Mouse (Mus musculus): ENCODE results near the gene Tnfrsf21.
A peak's percentile ranks its signal among the peaks of the same experiment; 100 is the strongest.

Tnfrsf21 gene

DNA sequence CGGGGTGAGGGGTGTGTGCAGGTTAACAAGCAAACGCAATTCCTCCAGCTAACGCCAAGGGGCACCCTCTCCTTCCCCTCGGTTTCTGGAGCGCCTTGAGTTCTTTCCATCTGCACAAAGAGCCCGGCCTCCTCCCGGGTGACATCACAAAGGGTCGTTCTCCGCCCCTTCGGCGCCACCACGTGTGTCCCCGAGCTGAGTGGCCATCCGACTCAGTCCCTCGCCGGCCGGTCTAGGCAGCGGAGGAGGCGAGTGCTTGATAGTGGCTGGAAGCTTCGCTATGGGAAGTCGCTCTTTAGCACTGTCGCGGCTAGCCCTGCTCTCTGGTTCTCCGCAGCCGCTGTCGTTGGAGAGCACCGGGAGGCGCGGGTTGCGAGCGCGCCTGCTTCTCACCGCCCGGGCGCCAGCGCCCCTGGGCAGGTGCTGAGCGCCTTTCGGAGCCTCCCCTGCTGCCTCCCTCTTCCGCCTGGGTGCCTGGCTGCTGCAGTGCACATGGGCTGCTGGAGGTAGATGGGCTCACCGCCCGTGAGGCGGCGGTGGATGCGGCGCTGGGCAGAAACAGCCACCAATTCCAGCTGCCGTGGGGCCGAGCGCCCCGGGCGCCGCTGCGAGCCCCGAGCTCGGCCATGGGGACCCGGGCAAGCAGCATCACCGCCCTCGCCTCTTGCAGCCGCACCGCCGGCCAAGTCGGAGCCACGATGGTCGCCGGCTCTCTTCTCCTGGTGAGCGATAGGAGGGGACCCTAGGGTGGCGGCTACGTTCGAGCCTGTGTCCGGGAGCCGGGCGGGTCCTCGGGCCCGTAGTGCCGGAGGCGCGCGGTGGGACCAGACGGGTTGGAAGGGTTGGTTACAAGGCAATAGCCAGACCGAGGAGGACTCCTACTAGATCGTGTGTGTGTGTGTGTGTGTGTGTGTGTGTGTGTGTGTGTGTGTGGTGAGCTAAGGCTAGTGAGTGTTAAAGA is at the start of gene Tnfrsf21:
TSS of gene Tnfrsf21 (plus strand) at position 185 of the 961 bp plus-strand sequence.
- DNase-seq: peak; percentile 86

DNA sequence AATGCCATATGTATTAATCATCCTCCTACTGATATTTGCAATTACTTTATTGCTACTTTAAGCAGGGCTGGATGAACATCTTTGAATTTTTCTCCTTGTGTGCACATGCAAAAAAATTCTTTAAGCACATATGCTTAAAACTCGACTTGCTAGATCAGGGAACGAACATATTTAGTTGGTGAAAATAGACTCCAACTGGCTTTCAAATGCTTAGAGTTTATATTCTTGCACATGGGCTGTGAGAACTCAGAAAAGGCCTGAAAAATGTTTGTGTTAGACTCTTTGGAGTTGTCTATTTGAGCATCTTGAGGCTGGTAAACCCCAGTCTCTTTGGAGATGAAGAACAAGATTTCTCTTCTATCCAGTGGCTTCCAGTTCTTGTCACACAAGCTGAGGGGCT is 48.2 kb upstream of the Tnfrsf21 start:
- DNase-seq: no peak

DNA sequence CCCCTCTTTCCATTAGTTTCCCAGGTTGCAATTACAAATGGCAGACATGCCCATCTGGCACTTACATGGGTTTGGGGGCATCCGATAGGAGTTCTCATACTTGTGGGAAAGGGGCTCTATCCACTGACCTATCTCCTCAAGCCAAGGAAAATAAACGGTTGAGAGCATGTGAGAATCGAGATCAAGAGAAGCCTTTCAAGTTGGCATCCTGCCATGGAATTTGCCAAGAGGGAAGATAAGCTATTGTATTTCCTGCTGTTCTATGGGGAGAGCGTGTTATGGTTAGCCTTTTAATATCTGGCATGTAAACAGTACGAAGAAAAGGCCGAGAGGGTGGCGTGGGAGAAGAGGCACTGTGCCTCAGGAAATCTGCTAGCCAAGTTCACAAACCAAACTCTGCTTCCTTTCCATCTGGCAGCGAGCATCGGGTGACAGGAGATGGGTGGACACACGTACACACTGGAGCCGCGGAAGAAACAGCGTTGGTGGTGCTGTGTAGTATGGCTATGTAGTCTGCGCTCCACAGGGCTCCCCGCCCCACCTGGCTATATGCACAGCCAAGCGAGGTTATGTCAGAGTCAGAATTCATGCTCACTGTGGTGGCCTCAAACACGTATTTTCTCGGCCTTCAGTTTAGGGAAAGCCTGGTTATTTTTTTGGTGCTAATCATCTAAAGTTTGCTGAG is 40.9 kb upstream of the Tnfrsf21 start:
- DNase-seq: no peak

DNA sequence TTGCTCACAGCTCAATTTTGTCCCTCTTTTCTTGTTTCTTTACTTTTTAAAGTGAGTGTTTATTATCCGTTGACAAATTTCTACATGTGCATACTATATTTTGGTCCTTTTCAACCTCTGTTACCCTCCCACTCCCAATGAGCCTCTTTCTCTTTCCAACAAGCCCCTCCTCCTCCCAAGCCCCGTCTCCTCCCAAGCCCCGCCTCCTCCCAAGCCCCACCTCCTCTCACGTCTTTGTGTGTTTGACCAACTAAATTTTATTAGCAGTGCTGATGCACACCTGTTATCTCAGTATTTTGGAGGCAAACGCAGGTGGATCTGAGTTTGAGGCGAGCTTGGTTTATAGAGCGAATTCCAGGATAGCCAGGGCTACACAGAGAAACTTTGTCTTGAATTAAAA is 38.6 kb upstream of the Tnfrsf21 start:
- no peak for DNase-seq

DNA sequence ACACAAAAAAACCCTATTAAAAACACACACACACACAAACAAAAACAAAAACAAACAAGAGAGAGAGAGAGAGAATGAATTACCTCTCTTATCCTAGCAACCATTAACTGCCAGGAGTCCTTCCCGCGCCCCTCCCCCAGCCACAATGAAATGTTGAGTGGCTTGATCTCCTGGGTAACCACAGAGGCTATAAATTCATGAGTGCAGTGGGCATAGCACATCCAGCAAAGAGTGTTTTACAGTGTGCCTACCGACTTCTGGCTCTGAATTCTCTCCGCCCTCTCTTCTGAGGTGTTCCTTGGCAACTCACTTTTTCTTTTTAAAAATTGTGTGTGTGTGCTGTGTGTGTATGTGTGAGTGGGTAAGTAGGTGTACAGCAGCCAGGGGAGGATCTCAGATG is 38.0 kb upstream of the Tnfrsf21 start:
- no peak for DNase-seq

DNA sequence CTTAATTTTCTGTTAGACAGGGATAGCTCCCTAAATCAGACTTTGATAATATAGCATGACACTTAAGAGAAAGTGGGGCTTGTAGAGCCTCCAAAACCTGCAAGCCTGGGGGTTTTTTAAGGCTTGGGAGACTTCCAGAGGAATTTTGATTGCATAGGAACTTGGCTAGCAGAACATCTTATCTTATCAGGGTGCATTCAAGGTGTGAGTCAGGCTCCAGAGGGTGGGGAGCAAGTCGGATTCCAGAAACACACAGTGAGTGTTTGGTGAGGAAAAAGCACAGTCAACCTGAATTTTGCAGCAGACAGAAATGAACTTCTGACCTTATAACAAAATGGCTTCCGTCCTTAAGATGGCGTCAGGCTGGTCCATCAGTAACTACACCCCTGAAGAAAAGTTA is 34.5 kb upstream of the Tnfrsf21 start:
- no peak for DNase-seq

DNA sequence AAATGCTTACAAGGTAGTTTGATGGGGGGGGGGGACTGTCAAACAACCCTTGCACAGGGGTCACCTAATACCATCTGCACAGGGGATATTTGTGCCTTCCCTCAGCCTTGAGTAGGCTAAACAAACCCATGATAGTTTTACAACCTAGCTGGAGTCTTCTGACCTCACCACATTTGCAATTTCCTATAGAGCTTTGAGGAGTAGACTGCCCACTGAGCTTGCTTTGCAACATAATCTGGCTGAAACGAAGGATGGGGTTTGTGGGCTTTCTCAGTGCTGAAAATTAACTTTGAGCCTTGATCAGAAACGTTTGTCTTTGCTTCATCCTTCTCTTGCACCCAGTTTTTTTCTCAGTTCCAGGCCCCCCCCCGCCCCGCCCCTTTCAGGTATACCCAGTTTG is 33.8 kb upstream of the Tnfrsf21 start:
- no peak for DNase-seq

DNA sequence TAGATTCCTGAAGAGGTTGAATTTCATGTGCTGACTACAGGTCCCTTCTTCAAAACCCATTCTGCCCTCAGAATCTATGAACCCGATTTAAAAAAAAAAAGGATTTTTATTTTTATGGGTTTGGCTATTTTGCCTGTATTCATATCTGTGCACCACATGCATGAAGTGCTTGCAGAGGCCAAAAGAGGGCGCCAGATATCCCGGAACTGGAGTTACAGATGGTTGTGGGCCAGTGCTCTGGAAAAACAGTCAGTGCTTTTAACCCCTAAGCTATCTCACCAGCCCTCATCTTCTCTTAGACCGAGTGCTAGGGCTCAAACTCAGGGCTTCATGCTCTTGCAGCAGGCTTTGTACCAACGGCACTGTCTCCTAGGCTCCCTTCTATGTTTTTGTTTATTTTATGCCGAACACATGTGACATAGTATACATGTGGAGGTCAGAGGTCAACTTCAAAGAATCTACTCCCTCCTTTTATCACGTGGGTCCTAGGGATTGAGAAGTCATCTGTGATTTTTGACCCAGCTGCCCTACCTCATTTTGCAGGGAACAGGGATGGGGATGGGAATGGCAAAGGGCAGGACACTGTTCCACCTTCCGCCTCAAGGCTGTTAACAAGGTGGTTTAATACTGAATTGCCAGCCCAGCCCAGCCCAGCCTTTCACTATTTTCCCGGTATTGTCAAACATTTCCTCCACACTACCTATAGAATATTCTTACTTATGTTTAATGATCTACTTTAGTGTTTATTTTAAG is 30.3 kb upstream of the Tnfrsf21 start:
- DNase-seq: peak; percentile 49

DNA sequence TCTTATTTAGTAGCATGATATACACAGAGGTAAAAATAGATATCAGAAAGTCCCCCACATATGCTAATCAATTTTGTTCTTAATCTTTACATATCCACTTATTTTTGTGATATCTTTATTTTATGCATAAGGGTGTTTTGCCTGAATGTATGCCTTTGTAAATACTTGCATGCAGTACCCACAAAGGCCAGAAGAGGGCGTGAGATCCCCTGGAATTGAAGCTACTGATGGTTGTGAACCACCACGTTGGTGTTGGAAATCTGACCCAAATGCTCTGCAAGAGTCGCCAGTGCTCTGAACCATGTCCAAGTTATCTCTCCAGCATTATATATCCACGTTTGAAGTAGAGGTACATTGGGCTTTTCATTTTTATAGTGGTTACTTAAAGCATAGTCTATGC is 28.7 kb upstream of the Tnfrsf21 start:
- DNase-seq: peak; percentile 42

DNA sequence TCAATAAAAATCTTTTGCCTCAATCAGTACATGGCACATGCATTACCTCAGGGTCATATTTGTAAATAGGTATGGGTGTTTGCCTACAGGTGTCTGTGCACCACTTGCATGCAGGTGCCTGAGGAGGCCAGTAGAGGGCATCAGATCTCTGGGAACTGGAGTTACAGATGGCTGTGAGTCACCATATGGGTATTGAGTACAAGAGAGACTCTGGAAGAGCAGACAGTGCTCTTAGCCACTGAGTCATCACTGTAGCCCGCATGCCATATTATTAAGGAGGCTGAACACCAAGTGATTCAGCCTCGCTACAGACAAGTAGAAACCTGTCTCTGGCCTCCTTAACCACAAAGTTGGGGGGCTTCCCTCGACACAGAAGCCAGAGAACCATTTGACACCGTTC is 26.4 kb upstream of the Tnfrsf21 start:
- DNase-seq: no peak

DNA sequence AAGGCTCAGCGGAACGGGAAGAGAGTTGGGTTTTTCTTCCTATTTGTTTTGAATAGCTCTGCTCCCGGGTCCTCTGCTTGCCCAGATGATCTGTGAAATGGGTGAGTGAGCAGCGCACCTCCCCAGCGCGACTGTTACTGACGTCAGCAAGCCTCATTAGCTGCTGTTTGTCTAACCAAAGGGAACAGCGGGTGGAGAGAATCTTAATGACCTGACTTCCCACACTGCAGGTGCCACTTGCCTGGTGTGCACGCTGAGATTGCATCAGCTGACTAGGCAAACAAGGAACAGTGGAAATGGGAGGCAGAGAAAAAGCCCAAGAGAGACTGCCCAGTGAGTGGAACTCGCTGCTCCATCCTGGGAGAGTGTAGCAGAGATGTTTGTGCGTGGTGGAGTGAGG is 25.2 kb upstream of the Tnfrsf21 start:
- DNase-seq: no peak

DNA sequence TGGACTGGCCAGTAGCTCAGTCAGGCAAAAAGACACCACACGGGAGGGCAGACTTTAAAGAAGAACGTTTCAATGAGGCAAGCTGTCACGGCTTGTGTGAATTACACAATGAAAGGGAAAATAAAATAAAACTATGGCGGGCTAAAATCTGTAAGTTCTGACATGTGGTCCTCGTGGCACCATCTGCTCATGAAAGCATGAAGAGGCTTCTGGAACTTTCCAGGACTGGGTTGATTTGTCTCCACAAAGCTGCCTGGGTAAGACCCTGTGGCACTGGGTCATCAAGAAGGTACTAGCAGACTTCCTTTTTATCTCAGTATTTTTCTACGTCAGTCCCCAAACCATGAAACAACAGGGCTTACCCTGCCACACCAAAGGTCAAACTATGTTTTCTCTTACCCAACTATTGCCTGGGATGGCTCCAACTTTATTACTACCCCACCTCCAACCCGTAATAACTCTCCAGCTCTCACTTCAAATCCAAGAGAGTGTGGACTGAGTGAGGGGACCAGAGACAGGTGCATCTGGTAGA is 16.8 kb upstream of the Tnfrsf21 start:
- no peak for DNase-seq

DNA sequence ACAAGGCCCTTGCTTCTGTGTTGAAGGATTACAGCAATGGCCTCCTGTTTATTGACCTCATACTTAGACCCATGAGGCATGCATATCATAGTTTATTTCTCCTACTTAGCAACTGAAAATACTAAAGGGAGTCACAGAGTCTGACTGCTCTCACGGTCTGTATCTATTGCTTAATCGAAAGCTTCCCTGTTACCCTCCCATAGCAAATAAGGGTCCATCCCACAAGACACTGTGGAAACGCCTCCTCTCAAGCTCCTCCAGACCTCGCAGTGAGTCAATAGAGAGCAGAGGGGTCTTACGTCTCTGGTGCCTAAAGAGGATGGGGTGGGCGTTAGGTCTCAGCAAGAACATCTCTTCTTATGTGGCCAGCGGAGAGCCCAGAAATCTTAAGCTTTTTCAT is 15.8 kb upstream of the Tnfrsf21 start:
- DNase-seq: no peak

DNA sequence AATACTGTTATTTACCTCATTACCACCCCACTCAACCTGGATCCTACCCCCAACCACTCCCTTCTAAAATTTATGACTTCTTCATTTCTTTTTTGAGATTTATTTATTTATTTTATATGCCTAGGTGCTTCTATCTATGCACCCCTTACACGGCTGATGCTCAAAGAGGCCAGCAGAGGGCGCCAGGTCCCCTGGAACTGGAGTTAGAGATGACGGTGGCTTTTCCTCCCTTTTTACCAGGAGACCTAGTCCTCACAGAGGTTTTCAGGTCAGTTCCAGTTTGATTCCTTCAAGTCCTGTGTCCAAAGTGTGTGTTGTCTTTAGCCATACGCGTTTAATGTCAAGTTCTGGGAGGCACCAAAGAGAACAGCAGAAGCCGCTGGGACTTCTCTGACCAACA is 3.6 kb upstream of the Tnfrsf21 start:
- peak; percentile 71 for DNase-seq

DNA sequence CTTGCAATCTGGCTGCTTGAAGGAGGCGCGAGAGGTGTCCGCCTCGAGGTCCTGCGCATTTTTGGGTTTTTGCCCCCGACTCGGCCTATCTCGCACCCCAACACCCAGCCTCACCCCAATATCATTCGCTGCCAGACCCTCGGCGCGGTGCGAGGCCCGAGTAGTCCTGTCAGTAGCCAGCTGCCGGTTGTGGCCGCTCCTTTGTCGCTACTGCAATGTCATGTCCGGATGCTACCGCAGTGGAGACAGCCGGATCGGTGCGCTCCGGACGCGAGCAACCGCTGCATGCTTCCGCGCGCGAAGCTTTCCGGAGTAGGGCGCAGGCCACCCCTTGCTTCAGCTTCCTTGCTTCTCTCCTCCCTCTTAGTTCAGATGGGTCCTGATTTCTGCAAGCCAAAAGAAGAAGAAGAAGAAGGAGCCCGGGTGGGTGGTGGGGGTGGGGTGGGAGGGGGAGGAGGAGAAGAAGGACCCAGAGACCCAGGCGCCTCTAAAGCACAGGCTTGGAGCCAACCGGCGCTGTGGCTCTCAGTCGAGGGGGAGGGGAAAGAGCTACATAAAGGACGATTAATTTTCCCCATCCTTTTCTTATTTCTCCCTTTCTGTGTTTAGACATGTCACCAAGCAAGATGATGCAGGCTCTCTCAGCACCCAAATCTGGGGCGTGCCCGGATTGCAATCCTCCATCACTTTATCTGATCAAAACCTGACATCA is 1.1 kb downstream of the Tnfrsf21 start:
- DNase-seq: peak; percentile 62

DNA sequence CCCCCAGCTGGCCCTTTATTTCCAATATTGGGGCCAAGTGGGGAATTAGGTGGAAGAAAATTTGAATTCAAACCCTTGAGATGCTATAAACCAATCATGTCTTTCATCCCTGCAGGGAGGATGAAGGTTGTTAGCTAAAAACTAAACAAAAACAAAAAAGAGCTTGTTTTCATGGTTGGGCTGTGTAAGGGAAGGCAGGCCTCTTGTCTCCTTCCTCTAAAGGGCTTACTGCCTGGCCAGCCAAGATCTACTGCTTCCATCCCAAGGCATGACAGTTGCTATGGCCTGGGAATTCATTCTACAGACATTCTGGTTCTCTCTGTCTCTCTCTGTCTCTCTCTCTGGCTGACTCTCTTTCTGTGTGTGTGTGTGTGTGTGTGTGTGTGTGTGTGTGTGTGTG is 1.7 kb downstream of the Tnfrsf21 start:
- DNase-seq: no peak

DNA sequence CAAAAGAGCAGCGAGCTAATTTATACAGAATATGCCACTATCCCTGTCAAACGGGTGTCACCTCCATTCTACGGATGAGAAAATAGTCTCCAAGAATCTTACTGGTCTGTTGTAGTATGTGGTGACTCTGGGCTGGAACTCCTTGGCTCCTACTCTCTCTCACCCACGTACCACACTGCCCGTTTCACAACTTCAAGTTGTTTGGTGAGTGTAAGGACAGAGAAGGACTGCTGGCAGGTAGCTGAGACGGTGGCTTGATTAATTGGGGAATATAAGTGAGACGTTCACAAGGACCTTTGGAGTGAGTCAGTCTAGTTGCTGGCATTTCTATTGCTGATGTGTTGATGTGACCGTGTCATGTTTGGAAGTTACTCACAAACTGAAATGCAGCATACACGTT is 3.3 kb downstream of the Tnfrsf21 start:
- no peak for DNase-seq

DNA sequence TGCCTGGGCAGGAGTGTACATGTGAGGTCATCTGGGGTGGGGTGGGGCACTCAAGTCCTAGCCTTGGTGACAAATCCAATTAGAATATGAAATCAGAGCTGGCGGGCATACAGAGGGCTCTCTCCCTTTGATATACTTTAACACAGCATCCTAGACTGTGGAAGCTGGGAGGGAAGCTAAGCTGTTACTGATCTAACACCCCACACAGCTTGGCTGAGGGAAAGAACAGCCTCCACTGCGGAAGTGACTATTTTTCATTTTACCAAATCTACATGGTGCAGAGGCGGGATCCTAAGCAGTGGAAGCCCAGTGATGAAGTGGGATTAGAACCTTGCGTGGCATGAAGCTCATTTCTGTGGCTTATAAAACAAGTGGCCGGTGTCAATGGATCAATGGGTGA is 4.7 kb downstream of the Tnfrsf21 start:
- DNase-seq: no peak

DNA sequence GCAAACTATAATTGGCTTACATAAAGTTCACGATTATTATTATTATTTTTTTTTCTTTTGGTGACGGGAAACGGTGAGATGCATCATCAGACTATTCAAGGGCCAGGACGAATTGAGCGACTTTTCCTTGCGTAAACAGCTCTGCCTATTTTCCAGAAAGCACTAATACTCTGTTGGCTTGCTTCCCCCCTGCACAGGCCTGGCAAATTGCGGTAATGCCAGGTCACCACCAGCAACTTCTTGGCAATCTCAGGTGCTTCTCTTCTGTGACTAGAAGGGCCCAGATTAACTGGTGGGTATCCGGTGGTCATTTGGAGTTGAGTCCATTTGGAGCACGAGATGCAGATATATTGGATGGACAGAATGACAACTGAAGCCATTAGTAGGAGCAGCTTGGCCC is 5.7 kb downstream of the Tnfrsf21 start:
- DNase-seq: no peak

DNA sequence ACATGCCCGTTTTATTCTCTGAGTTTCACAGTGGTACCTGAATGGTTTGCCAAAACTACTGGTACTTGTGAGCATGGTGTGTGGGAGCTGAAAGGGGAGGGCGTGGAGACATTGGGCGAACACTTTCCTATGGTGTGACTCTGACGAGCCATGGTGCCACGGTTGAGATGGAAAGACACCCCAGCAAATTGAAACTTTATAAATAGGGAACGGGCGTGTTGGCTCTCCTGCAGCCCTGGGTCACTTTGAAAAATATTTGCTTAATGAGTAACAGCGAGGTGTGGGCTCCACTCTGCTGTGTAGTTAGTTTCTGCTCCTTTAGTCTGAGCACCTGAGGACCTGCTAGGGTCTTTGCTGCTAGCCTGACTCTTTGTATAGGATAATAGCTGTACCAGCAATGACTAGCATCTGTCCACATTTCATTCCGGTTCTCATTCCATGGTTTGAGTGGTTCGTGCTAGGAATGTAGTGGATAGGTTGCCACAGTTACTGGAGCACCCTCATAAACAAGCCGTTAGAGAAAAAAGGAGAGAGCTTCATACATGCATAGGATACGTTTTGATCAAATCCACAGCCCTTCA is 7.4 kb downstream of the Tnfrsf21 start:
- no peak for DNase-seq

DNA sequence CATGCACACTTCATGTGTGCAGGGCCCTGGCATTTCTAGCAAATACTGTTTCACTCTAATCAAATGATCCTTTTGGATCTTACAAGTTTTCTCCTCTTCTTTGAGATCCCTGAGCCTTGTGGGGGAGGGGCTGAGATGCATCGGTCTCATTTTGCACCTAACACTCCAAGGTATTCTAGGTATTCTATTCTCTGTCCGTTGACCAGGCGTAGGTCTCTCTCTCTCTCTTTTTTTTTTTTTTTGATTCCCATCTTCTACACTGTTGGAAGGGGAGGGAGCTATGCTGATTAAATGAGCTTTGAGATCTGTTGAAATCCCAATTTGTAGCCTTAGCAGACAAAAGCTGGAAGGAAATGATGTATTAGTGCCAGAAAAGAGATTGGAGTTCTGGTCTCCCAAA is 8.2 kb downstream of the Tnfrsf21 start:
- DNase-seq: no peak

DNA sequence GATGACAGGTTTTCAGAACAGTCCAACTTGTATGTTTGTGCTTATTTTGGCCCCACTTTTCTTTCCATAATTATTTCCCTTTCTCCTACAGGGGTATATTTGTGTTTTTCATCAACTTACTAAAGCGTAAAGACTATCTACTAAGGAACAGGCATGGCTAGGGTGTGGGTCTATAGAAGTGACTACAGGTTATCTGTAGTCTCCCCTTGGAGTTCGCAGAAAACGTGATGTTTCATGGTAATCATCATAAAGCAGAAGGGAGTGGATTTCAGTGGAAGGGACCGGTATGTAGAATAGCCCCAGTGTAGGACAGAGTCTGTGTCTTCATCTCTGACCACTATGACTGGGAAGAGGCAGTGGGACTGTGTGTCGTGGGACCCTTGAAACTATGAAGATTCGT is 8.7 kb downstream of the Tnfrsf21 start:
- no peak for DNase-seq
